Mouse (Mus musculus) thymus, adult 18-20 months (tissue): ENCODE data around the gene Ddx19b.
"Not testable (repeated sequence)": the region's sequence is repeated elsewhere in the genome, so short reads cannot be mapped to it uniquely, and the experiment has no call there.

Experiments
- DNase-seq, 2 experiments: peaks; one replicate each; pipeline ENCODE4 v3.0.0; 2022; ENCODE audit warnings: mixed read lengths in 2 of 2

Ddx19b gene

GRCm38 (mm10) chr8:110963051-110963450 lies 68.5 kb downstream of the Ddx19b start:
- DNase-seq = no peak

DNA sequence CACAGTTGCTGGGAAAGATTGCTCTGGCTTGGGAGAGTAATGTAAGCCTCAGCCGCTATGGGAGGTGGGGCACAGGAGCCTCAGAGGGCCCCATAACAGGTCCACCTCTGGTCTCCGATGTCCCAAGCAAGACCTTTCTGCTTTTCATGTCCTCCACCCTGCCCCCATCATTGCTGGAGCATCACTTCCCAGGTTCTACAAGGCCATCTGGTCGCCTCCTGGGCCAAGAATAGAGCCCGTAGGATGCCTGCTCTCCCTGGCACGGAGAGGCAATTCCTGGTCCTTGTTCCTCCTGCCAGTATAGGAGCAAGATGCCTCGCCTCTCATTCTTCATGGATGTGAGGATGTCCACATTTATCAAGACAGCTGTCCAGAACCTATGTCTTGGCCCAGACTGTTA lies 71.6 kb downstream of the Ddx19b start:
- no peak for DNase-seq

- no peak for DNase-seq
Measured at GRCm38 (mm10) chr8:110959071-110959780, 72.3 kb downstream of the Ddx19b start.

GRCm38 (mm10) chr8:110958553-110958952 lies 73.0 kb downstream of the Ddx19b start:
- DNase-seq = not testable (repeated sequence)

DNA sequence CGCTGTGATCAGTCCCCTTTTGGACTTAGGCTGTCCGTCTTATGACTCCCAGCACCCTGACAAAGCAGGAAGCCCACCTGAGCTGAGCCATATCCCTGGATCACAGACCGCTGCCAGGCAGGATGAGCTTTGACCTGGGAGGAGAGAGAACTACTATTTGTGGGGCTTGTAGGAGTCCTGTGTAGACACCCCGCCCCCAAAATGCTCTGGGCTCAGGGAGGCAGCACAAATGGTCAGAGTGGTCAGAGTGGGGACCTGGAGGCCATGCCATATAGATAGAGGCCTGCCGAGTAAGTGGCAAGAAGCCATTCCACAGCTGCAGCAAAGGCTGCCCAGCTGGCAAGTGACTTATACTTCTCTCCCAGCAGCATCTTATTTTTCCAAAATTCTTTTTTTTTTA lies 73.4 kb downstream of the Ddx19b start:
- DNase-seq = no peak

GRCm38 (mm10) chr8:110957471-110957870 lies 74.1 kb downstream of the Ddx19b start:
- no peak for DNase-seq

DNA sequence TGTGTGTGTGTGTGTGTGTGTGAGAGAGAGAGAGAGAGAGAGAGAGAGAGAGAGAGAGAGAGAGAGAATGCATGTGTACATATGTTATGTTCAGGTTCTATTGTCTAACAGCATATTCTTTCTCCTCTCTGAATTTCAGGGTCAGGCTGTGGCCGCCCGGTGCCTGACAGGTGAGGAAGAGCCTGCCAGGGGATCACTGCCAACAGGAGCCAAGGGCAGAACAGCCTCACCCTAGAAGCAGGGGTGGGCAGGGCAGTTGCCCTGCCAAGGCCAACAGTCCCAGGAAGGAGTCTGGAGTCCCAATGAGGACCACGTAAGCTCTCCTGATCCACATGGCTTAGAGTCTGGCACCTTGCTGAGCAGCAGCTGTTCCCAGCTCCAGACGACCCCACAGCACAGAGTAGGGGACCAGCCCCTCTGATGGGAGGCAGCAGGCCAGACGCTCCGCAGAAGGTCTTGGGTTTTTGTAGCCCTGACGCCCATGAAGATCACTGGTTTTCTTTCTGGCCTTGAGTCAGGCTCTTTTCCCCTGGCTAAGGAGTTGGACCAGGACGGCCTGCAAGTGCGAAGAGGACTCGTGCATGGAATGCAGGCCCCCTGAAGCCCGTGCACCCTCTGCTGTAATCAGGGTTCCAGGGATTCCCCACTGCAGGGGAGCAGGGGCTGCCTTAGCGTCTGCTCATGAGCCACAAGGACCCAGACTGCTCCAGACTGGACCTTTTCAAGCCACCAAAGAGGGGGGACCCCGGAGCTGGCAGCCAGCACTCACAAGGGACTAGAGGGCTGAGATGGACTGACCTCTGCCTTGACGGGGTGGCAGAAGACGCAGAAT lies 74.7 kb downstream of the Ddx19b start:
- DNase-seq = no peak

DNA sequence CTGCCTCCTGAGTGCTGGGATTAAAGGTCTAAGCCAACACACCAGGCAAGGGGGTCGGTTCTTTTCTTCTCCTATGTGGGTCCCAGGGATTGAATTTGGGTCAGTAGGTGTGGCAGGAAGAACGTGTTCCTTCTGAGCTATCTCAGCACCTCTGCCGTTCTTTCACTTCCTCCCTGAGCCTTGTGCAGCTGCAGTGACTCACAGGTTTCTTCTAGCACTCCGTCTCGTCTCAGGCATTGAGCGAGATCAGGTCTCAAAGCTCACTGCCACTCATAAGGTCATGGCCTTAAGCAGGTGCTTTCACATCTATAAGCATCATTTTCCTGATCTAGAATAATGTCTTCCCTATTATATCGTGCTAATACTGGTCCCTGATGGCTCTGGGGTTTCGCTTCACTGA lies 76.8 kb downstream of the Ddx19b start:
- peak in 1 of 2 experiments; percentile 63 for DNase-seq
